Mouse (Mus musculus): ENCODE measurements at regions not wholly inside any gene's neighbourhood (a gene's known extent, or its start where the extent isn't known, plus 50 kb on each side); places are given as distances from the start of the nearest gene placed in this dataset.
A peak's percentile ranks its signal among the peaks of the same experiment; 100 is the strongest.

GRCm38 (mm10) chr14:100607109-100607508, 322.6 kb upstream of the Klf12 start:
- no peak for DNase-seq

DNA sequence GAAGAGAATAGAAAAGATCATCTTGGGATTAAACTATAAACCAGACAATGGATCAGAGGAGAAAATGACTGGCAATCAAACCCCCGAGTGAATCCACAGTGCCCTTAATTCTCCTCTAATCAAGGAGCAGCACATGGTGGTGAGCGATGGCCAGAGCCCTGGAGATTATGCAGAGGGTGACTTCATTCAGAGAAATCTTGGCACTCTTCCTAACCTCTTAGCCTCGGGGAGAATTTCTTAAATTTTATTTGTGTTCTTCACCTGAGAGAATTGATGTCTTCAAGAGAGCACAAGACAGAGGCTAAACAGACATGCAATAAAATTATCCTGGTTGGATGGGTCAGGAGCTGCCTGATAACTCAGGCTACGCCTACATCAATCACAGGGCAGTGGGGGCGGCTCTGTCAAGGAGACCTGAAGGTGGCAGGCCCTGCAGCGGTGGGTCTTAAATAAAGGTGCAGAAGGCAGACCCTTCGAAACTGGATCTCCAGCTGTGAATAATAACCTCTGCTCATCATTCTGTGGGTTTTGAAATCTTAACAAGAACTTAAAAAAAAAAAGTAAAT, 316.5 kb upstream of the Klf12 start:
- DNase-seq: no peak

DNA sequence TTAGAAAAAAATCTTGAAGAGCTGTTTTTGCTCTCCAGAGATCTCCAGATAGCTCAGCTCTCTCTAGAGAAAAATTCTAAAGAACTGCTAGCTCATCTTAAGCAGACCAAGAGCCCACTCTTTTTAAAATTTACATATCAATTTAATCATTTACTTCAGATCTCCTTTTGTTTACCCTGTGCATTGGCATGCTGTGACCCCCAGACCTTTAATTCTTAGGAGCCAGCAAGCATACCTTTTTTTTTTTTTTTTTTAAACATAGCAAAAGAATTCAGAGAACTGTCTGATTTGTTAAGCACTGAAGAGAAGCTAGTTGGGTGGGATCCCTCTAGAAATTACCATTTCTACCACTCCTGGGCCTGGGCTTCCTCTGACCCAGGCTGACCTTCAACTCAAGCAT, 285.5 kb upstream of the Klf12 start:
- DNase-seq: no peak

DNA sequence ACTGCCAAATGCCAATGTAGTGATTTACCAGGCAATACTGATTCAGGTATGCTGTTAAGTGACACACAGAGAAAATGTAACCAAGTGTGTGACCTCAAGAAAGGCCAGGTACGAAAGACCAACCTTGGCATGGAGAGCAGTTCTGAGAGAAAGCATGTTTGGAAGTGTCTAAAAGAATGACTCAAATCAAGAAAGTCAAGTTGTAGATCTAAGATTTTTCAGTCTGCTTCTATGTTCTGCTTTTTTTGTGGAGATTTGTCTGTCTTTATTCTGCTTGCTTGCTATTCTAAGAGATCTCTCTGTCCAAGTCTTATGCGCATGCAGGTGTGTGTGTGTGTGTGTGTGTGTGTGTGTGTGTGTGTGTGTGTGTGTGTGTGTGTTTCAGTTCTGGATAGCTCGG, 277.4 kb upstream of the Klf12 start:
- no peak for DNase-seq

- DNase-seq: no peak
These were observed 273.9 kb upstream of the Klf12 start for GRCm38 (mm10) chr14:100558378-100558777.

- no peak for DNase-seq
These were observed 268.0 kb upstream of the Klf12 start for GRCm38 (mm10) chr14:100552466-100552865.

DNA sequence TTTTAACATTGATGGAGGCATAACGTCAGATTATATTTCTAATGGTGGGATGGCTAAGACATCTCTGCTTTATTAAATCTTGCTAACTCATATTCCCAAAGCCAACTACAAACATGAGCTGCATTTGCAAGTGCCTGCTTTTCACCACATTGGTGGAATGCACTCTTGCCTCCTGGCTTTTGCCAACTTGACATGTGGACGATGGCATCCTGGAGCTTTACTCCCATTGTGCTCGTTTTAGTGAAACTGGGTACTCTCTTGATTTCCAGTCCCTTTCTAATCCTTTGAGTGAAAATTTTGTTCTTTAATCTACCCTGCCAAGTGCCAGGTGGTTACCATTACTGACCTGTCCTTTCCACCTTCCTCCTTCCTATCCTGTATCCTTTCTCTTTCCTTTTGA, 265.8 kb upstream of the Klf12 start:
- no peak for DNase-seq

DNA sequence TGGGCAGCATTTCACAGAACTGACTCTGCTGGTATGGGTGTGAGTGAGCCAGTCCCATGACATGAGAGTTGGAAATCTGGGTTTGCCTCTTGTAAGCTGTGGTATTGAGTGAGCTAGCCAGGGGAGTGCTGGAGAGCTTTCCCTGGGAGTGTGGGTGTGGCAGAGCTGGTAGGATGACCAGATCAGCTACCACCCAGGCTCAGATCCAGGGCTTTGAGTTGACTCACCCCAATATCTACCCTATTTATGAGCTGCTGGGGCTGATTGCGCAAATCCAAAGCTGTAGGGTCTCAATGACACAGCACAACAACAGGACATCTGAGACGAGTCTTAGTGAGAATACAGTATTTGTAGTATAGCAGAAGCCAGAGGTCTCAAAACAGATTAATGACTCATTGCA, 245.7 kb upstream of the Klf12 start:
- DNase-seq: no peak

DNA sequence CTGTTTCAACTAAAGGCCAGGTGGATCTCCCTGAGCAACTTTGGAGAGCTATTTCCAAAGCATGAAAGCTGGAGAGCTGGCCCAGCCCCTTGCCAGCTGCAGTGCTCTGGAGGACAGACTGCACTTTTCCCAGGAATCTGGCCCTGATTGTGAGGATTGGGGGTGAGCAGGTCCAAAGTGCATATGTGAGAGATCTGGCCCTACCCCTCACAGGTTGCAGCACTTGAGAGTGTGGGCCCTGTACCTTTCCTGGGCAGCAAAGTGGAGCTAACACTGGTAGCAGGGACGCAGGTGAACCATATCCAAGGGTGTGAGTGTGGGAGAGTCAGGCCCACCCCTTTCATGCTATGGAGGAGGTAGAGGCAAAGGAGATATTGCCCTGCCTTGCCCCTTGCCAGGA, 245.3 kb upstream of the Klf12 start:
- DNase-seq: no peak

- no peak for DNase-seq
These were observed 224.9 kb upstream of the Klf12 start for GRCm38 (mm10) chr14:100509396-100509795.

- DNase-seq: no peak
These were observed 223.6 kb upstream of the Klf12 start for GRCm38 (mm10) chr14:100508087-100508486.

- no peak for DNase-seq
These were observed 223.1 kb upstream of the Klf12 start for GRCm38 (mm10) chr14:100507616-100508015.

DNA sequence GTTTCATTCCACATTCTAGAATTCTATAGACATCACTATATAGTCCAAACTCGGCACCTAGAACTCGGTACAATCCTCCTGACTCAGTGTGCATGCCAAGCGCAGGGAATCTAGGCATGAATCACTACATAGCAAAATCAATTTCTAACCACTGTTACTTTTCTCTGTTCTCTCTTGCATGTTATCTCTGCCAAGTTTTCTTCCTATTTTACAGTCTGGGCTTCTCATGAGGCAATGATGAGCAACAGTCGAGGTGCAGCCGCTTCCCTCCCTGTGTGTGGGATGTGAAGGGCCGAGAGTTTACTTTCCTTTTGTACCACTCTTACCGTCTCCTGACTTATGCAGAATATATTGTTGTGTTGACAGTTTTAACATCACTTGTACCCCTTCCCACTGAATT, 204.4 kb upstream of the Klf12 start:
- no peak for DNase-seq

GRCm38 (mm10) chr14:100485489-100485888, 201.0 kb upstream of the Klf12 start:
- DNase-seq: no peak

DNA sequence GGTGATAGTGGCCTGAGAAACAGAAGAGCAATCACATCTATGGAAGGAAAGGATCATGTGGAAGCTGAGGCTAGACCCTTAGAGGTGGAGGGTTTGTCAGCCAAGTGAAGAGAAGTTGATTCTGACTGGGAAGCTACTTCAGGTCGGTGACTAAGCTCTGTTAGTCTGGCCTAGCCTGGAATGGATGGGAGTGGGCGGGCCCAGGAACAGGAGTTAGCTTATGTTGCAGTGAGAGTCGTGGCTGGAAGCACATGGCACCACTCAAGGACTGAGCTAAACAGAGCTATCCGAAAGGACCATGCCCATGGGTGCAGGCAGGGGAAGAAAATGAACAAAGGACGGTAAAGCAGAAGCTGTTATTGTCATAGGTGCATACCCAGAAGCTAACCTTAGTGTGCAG, 199.6 kb upstream of the Klf12 start:
- no peak for DNase-seq

DNA sequence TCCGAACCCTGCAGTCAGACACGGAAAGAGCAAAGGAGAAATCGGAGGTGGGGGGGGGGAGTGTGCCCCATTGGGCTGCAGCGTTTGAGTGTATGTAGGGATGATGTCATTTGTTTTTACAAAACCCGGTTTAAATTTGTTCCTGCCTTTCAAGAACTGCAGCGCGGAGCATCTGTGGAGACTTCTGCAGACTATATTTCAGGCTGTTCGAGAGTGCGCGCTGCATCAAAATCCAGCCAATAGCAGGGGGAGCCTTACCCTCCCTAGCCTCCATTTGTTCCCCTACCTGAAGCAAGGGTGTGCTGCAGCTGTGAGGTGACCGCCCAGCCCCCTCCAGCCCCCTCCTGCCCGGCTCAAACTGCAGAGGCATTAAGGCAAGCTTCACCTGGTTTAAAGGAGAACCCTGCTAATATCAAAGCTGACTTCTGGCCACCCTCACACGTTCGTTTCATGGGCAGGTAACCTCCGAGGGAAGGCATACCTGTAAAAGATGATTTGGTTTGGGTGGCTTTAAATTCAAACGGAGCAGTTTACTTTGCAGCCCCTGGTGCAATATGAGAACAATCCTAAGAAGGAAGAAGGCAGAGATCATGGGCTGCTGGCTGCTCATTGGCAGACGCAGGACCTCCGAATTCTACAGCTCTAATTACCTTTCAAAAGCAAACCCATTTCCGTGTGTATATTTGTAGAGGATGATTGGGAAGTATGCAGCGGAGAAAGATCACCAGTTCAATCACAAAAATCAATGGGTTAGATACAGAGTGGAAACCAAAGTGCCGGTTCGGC, 193.3 kb upstream of the Klf12 start:
- no peak for DNase-seq

GRCm38 (mm10) chr14:100468311-100468710, 183.8 kb upstream of the Klf12 start:
- DNase-seq: no peak

GRCm38 (mm10) chr14:100462321-100462720, 177.8 kb upstream of the Klf12 start:
- DNase-seq: no peak

- peak; percentile 81 for DNase-seq
These were observed 176.9 kb upstream of the Klf12 start for GRCm38 (mm10) chr14:100461141-100462043.

GRCm38 (mm10) chr14:100459601-100460290, 175.3 kb upstream of the Klf12 start:
- no peak for DNase-seq

DNA sequence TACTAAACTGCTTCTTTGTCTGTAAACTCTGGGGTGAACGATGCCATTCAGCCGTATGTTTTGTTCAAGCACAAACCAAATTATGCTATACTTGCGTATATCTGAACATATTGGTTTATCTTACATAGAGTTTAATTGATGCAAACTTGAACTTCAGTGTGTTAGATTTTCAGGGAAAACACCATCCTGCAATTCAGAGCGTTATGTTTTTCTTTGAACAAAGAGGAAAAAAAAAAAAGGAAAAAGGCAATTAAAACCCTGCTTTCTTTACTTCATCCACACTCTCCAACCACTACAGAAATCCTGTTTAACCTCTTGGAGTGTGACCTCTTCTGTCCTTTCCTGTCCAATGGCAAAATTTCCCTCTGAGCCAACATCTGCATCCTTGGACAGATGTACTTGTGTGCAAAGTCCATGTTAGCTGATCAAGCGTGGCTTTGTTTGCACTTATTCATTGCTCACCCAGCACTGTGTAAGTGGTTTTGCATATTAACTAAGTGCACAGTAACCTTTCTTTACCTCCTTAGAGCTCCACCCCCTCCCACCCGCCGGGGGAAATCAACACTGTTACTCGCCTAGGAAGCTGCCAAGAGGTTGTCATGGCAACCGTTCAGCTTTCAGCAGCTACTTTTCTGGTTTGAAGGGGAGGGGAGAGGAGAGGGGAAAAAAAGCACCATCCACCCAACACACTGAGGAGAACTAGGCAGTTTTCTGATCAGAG, 174.4 kb upstream of the Klf12 start:
- peak; percentile 58 for DNase-seq

All from cerebellum, adult 9-10 months (tissue).